Mouse (Mus musculus) granulocyte monocyte progenitor cell, adult 5-6 weeks (primary cell): ENCODE results near the gene Afdn. TPM values are rescaled to one million over a fixed set of nuclear protein-coding genes. Genes with fewer than 3 reads are reported as not detected.

ENCODE experiments used
- ATAC-seq: replicated peaks from 2 replicates; pipeline ENCODE4 v1.8.0; 2016; ENCODE audit warnings: mild to moderate bottlenecking, moderate TSS enrichment, inconsistent platforms; ENCODE audit not compliant: poor library complexity, severe bottlenecking
- total RNA-seq, 2 experiments: library from RNA; stranded (forward) in 1 of 2; stranded (reverse) in 1 of 2; fragments of 200-712, 200-1000 nt in 1 of 2; fragments of >200 nt in 1 of 2; fragmentation: Nextera tagmentation in 1 of 2; gene quantifications; 2 replicates each; pipeline ENCODE4 v1.2.3; 2014 to 2017

Afdn gene
- total RNA-seq (2014; fragmentation: Nextera tagmentation) (2.4 and 3.9 TPM in 2 replicates), total RNA-seq (2017) (3.4 and 3.8 TPM in 2 replicates)

GRCm38 (mm10) chr17:13759853-13760627 is at the start of gene Afdn:
Gene Afdn (plus strand): TSS chr17:13760539.
- ATAC-seq: peak; percentile 67

- ATAC-seq: no peak
Observed at GRCm38 (mm10) chr17:13711173-13711572, 49.2 kb upstream of the Afdn start.

- ATAC-seq: no peak
Observed at GRCm38 (mm10) chr17:13712116-13712515, 48.2 kb upstream of the Afdn start.

- ATAC-seq: no peak
Observed at GRCm38 (mm10) chr17:13712518-13712917, 47.8 kb upstream of the Afdn start.

- no peak for ATAC-seq
Observed at GRCm38 (mm10) chr17:13714128-13714527, 46.2 kb upstream of the Afdn start.

- ATAC-seq: no peak
Observed at GRCm38 (mm10) chr17:13714654-13715053, 45.7 kb upstream of the Afdn start.

- ATAC-seq: peak; percentile 95
Observed at GRCm38 (mm10) chr17:13715511-13715910, 44.8 kb upstream of the Afdn start.

- no peak for ATAC-seq
Observed at GRCm38 (mm10) chr17:13716336-13716735, 44.0 kb upstream of the Afdn start.

GRCm38 (mm10) chr17:13717428-13717827 is 42.9 kb upstream of the Afdn start:
- no peak for ATAC-seq

GRCm38 (mm10) chr17:13720187-13720586 is 40.2 kb upstream of the Afdn start:
- ATAC-seq: no peak

GRCm38 (mm10) chr17:13721372-13721771 is 39.0 kb upstream of the Afdn start:
- ATAC-seq: no peak

GRCm38 (mm10) chr17:13722434-13722833 is 37.9 kb upstream of the Afdn start:
- no peak for ATAC-seq

- ATAC-seq: no peak
Observed at GRCm38 (mm10) chr17:13725004-13725550, 35.3 kb upstream of the Afdn start.

GRCm38 (mm10) chr17:13726832-13727355 is 33.4 kb upstream of the Afdn start:
- ATAC-seq: no peak

GRCm38 (mm10) chr17:13730980-13731726 is 29.2 kb upstream of the Afdn start:
- no peak for ATAC-seq

GRCm38 (mm10) chr17:13731727-13732112 is 28.6 kb upstream of the Afdn start:
- ATAC-seq: peak; percentile 85

GRCm38 (mm10) chr17:13732685-13733084 is 27.7 kb upstream of the Afdn start:
- no peak for ATAC-seq

- ATAC-seq: no peak
Observed at GRCm38 (mm10) chr17:13733971-13734370, 26.4 kb upstream of the Afdn start.

GRCm38 (mm10) chr17:13735057-13735456 is 25.3 kb upstream of the Afdn start:
- no peak for ATAC-seq

GRCm38 (mm10) chr17:13735803-13736282 is 24.5 kb upstream of the Afdn start:
- ATAC-seq: no peak

- no peak for ATAC-seq
Observed at GRCm38 (mm10) chr17:13737336-13737735, 23.0 kb upstream of the Afdn start.
